Mouse (Mus musculus) lung, postnatal 4 days (tissue): ENCODE measurements around the gene Megf8.

Experiments used
- DNase-seq, 2 experiments: peaks; one replicate each; pipeline ENCODE4 v3.0.0; 2021

The Megf8 gene

DNA sequence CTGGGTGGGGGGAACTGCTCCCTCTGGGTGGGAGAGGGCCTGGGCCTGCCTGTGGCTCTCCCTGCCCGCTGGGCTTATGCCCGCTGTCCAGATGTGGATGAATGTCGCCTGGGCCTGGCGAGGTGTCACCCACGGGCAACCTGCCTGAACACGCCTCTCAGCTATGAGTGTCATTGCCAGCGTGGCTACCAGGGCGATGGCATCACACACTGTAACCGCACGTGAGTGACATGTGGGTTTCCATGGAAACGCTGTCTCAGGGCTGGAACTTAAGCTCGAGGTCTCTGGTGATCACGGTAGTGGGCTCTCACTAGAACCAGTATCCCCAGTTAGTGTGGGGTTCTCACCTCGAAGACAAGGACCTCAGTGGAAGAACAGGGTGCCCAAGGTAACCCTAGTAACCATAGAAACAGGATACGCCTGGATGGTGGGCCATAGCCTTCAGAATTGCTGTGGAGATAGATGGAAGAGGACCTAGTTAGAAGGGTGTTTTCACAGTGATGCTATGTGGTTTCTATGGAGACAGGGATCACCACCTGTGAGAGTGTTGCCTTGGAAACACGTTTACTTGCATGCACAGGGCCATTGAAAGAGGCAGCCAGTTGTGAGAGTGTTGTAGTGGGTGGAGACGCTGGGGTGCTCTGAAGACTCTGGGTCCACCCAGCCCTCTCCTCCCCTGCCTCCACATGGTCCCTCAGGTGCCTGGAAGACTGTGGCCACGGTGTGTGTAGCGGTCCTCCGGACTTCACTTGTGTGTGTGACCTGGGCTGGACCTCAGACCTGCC, 24.2 kb downstream of the Megf8 start:
- DNase-seq = no peak

DNA sequence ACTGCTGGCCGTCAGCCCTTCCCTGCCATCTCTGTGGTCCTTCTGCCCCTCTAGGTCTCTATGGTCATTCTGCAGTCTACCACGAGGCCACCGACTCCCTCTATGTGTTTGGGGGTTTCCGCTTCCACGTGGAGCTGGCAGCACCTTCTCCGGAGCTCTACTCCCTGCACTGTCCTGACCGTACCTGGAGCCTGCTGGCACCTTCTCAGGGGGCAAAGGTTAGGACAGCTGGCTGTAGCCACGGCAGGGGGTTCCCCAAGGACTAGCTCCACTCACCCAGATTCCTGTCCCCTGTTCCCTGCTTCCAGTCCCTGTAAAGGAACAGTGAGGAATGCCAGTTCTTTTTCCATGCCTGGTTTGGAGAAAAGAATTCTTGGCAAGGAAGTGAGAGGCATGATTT, 31.9 kb downstream of the Megf8 start:
- DNase-seq = no peak

DNA sequence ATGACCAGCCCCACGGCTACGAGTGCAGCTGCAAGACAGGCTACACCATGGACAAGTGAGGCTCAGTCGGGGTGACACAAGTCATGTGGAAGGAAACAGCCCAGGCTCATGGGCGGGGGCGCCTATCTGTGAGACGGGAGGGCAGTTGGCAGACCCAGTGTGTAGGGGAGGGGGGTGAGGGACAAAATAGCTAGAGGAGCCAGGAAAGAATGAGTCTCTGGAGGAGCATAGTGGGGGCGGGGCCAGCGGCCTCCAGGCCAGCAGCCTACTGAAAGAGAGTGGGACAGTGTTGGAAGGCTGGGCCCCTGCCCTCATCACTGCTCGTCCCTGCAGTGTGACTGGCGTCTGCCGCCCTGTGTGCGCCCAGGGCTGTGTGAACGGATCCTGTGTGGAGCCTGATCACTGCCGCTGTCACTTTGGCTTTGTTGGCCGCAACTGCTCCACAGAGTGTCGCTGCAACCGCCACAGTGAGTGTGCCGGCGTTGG, 41.8 kb downstream of the Megf8 start:
- DNase-seq = peak; percentile 19 to 56

DNA sequence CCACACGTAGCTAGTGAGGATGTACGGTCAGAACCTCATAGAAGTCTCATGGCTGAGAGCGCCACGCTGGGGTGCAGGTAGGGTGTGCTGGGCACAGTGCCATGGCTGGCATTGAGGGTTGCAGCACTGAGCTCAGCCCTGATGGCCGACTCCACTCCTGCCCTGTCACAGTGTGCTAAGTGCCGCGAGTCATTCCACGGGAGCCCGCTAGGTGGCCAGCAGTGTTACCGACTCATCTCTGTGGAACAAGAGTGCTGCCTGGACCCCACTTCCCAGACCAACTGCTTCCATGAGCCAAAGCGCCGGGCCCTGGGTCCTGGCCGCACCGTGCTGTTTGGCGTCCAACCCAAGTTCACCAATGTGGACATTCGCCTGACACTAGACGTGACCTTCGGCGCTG, 46.2 kb downstream of the Megf8 start:
- DNase-seq = peak in 1 of 2 experiments; percentile 55

DNA sequence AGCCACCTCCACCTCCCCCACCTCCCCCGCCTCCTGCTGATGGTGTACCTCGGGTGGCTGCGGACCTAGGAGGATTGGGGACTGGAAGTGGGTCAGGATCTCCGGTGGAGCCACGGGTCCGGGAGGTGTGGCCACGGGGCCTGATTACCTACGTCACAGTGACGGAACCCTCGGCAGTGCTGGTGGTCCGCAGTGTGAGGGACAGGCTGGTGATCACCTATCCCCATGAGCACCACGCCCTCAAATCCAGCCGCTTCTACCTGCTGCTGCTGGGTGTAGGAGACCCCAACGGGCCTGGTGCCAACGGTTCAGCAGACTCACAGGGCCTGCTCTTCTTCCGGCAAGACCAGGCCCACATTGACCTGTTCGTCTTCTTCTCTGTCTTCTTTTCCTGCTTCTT, 46.7 kb downstream of the Megf8 start:
- no peak for DNase-seq

DNA sequence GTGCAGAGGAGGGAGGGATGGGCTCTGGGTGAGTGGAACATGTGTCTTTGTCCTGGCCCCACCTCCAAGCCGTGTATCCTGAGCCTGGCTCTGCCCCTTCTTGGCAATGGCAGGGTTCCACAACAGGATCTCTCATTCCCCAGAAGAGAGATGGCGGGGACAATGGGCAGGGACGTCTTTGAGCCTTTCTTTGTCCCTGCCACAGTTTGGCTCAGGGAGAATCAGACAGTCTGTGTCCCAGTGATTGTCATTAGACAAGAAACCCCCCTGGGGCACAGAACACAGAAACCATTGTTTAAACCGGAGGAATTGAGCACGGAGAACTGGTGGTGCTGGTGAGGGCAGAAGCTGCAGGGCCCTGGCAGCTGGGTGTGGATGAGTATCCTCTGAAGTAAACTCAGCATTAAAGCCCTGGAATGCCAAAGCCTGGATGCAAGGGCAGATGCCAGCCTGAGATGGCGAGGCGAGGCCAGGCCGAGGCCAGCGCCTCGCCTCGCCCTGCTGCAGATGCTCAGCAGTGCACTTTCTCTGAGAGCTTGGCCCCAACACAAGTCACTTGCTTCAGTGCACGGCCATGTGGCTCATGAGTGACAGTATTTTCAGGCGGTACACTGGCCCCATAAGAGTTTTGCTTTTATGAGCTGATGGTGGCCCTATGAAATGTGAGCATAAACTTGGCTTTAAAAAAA, 49.1 kb downstream of the Megf8 start:
- DNase-seq = no peak

DNA sequence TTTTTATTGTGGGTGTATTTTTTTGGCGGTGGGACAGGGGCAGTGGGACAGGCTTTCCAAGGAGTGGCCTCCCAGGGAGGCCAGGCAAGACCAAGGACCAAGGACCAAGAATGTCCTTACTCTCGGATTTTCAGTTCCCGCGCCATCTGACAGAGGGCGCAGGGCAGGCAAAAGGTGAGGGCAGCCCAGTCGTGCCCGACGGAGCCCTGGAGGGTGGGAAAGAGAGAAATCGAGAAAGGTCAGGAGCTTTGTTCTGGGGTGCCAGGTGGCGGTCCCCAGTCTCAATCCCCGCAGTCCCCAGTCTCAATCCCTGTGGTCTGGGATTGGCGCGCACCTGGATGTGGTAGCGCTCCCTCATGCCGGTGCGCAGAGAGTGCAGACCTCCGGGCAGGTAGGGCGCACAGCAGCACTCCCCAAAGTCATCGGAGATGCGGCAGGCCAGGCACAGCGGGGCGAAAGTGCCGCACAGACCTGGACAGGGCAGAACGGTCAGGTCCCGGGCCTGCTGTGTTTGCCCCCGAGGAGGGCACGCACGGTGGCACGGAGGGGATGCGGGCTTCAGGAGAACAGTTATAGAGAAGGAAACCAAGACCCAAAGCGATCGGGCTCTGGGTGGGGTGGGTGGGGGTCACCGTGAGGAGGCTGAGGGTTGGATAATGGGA, 50.8 kb downstream of the Megf8 start:
- DNase-seq = peak; percentile 50 to 62

DNA sequence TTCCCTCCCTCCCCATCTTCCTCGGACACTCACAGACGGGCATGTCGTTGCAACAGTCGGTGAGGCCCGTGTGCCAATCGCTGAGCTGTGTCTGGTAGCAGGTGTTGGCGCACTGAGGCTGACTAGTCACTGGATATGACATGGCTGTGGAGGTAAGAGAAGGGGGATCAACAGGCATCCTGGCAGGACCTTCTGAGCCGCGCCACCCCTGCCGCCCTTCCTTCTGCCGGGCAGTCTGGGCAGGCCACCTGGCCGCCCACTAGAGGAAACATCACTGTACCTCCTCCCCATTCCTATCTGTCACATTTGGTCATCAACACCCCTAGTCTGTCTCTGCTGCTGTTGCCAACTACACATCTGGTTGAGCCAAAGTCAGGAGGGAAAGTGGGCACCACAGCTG, 51.4 kb downstream of the Megf8 start:
- no peak for DNase-seq

DNA sequence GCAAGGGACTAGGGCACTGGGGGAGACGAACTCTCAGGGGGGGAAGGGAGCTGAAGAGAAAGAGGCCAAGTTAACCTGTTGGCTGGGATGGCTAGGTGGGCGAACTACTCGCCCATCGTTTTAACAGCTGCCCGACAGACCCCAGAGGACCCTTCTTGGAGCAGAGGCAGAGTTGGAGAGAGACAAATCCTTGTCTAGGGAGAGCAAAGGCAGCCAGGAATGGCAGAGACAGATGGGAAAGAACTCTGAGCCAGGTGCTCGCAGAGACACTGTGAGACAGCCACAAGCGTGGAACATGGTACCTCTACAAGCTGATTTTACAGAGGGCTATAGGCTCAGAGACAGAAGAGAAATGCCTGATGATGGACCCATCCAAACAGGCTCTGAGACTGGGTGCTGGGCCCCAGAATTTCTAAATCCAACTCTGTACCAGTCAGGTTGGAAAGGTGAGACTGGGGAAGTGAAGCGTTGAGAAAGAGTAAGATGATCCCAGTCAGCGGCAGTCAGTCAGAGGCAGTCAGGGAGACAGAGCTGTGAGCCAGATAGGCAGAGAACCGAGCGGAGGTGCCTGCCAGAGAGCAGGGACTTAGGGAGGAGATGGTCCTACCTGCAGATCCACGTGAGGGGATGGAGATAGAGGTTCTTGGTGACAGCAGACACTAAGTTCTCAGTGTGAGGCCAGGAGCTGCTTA, 52.2 kb downstream of the Megf8 start, which contains the start of gene Cnfn:
Gene Cnfn (minus strand): TSS at position 667 of the 692 bp plus-strand sequence.
- DNase-seq = no peak

DNA sequence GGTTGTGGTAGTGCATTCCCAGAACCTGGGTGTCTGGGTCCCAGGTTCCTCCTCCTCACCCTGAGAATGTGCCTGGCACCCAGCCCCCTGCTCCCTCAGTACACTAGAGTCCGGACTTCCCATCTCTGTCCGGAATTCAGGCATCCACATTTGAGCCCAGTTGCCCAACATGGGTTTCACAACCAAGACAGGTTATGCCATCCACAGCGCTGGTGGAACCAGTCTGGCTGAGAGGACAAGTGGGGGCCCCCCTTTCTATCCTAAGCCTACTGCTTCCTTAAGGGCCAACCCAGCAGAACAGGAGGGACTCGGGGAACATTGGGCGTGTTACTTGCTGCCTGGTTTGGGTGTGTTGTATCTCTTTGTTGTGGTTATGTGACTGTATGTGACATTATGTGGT, 55.5 kb downstream of the Megf8 start:
- peak; percentile 77 to 80 for DNase-seq

DNA sequence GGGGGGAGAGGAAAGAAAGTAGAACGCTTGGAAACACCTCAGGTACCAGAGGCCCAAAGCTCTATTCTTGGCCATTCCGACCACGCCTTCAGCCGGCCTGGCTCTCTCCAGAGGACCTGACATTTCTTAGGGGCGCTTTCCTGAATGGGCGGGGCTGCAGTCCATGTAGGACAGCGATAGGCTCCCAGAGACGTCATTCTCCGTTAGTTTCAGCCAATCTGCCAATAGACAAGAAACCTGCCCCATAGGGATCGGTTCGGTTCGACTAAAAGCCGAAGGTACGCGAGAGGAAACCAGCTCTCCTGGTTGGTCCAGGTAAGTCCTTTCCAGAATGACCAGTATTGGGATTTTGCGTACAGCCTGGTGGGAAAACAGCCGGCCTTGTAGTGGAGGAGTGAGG, 59.6 kb downstream of the Megf8 start:
- DNase-seq = peak; percentile 91 to 92

DNA sequence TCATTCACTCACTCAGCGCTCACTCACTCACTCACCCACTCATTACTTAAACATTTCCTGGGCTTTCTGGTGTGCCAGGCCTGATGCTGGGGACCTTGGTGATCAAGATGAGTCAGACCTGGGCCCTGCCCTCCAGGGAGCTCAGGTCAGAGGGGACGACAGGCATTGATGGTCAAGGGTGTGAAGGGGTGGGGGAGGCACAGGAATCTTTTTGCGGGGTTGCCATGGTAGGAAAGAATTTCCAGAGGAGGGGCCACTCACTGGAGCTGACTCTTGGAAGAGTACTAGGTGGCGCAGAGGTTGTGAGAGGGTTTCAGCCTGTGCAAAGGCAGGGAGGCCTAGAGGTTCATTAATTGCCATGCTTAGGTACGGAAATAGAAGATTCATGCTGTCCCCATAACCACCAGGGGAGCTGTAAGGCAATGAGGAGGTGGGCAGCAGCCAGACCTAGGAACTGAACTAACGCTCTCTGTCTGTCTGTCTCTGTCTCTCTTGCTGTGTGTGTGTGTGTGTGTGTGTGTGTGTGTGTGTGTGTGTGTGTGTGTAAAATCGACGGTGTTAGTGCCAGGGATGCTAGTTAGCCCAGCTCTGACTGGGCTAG, 60.2 kb downstream of the Megf8 start:
- no peak for DNase-seq

DNA sequence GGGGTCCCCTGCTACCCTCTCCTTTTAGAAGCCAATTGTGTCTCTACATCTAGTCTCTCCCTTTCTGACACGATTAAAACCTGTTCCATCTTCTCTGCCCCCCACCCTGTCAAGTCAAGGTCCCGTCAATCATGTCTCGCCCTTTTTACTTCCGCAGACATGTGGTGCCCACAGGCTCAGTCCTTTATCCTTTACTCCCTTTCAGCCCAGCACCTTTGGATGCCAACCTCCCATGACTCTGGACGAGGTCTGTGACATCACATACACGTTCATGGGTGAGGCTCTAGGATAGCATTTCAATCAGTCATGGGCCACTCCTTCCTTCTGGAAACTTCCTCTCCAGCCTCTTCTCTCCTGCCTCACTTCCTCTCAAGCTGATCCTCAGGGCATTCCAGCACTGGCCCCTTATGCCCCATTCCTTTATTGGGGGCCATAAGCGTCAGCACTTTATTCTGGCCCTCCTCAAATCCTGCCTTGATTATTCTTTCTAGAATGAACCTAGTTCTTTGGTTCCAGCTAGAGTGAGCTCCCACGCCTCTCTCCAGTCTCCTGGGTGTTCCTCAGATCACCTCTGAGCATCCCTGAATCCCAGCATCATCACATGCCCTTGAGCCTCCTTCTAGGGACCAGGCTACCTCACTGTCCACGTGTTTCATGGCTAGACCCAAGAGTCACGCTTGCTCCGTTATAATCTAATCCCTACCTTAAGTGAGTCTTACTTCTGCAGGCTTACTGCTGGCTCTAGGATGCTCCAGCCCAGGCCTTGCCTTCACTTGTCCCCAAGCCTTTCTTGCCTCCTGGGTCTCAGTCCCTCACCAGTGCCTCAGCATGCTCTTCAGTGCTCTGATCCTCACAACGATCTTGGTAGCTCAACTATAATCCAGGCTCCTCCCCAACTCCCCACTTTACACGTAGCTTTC, 61.5 kb downstream of the Megf8 start:
- no peak for DNase-seq

DNA sequence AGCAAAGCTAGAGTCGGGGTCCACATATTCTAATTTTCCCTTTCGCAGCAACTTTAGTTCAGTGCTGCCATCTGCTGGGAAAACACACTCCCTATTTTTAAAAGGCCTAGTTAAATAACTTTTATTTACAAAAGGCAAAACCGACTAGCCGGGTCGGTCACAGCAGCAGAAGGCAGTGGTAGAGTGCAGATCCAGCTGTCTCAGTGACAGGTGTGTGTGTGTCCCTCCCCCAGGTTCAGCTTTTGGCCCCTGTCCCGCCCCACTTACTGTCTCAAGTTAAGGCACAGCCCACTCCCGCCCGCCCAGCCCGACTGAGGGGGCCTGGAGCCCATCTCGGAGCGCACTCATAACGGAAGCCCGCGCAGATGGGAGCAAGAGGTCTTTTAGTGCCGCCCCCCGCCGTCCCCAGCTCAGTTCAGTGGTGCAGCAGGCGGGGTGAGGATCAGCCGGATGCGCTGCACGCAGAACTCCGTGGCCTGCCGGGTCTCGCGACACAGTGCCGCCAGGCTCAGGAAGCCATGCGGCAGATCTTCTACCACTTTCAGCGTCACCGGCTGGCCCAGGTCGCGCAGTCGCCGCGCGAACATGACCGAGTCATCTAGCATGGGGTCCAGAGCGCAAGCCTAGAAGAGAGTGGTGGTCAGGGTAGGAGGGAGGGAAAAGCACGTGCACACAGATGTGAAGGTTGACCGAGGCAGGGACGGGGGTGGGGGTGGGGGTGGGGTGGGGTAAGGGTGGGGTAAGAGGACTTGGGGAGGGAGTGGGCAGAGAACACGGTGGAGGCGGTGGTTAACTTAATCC, 62.8 kb downstream of the Megf8 start:
- DNase-seq = peak; percentile 77 to 89

DNA sequence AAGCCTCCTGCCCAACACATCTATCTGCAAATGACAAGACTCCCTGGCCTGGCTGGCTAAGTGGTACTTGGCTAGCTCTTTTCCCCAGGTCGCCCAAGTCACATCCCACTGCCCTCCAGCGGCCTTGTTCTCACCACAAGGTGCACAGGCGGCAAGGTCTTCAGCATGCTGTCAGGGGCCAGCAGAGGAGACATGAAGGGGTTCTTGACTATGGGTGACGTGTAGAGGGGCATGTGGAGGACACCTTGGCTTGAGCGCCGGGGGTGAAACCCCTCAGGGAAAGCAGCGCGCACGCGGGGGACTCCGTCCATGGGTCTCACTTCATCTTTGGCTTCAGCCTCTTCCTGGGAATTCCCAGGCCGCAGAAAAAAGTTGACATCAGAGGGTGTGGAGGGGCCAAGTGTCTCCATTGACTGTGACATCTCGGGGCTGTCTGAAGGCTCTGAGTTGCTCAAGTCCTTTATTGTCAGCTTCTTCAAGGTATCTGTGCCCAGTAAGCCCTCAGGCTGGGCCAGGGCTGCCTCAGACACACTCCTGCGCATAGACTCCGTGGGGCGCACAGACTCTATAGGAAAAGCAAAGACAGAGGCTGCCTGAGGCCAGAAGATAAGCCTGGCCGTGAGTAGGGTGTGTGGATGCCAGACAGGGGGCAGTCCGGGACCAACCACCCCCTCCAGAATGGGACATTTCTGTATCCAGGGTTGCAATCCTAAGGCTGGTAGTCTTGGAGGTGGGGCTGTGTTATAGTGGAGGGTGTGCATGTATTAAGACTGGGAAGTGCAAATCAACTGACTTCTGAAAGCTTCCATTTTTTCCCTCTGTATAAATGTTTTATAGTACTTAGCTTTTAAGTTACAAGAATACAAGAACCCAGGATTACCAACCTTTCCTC, 63.7 kb downstream of the Megf8 start:
- DNase-seq = peak in 1 of 2 experiments; percentile 35

DNA sequence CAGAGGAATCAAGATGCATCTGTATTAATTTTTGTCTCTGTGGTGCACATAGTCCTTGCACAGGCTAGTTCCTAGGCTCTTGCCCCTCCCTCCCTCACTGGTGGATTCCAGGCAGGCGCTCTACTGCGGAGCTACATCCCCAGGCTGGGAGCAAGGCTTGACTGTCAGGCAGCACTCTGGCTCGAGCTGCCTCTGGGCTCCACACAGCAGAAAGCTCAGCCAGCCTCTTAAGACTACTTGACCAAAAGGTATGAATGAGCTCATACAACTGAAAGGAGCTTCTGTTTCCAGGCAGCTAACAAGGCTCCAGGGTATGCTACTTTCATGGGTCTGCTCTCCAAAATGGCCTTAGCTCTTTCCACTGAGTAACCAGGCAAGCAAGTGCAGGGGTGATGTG, 64.3 kb downstream of the Megf8 start:
- peak in 1 of 2 experiments; percentile 57 for DNase-seq

DNA sequence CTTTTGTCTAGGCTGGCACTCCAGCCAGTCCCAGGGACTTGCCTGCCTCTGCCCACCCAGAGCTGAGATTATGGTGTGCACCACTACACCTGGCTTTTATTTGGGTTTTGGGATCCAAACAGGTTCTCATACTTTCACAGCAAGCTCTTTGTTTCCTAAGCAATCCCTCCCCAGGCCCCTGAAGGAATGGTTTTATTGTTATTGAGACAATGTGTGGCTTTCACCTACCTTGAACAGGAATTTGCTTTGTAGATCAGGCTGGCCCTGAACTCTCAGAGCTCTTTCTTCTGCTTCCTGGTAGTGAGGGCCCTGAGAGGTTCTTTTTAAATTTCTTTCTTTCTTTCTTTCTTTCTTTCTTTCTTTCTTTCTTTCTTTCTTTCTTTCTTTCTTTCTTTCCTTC, 65.6 kb downstream of the Megf8 start:
- DNase-seq = no peak

DNA sequence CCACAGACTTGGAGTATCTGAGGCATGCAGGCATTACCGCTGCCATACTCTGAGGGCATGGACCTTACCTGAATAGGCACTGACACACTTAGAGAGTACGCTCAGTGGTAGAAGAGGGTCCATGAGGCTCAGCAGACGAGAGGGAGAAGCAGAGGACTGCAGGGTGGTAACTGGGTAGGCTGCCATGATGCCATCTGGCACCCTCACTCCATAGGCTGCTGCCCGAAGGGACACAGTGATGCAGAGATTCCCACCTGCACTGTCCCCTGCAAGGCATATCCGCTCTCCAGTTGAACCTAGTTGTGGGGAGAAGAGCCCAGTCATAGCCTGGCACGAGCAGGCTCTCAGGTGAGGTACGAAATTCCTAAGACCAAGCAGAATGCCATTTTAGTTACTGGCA, 66.4 kb downstream of the Megf8 start:
- no peak for DNase-seq

DNA sequence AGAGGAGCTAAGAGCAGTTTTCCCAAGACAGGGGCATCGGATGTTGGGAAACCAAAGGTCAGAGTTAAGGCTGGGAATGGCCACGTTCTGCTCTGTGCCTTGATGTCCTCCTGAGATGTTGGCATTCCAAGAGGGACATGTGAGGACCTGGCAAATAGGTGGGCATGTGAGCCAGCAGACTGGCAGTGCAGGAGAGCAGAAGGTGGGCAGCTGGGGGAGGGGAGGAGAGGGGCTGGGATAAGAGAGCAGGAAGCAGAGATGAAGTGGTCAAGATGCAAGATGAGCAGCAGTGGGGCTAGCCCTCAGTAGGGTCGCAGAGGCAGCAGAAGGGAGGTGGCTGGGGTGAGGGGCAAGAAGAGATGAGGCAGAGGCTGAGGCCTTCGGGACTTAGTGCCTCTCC, 66.9 kb downstream of the Megf8 start:
- DNase-seq = peak in 1 of 2 experiments; percentile 14

DNA sequence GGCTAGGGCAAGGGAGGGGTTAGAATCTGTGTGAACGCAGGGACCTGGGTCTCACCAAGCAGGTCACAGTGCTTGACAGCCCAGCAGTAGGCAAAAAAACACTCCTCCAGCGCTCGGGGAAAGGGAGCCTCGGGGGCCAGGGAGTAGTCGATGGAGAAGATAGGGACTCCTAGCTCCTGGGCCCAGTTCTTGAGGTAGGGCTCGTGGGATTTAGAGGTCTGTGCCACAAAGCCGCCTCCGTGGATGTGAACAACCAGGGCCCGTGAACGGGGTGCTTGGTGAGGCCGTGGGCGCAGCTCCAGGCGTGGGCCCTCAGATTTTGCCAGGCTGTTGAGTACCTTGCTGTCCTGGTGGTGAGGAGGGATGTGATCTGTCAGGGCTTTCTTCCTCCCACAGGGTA, 67.4 kb downstream of the Megf8 start:
- DNase-seq = no peak
